Mouse (Mus musculus) embryonic fibroblast, embryonic 13.5 days (primary cell): ENCODE measurements around the gene Ap5z1.

Experiments
- CTCF ChIP-seq: IDR thresholded peaks from 2 replicates; pipeline ENCODE4 v1.5.1; 2011; ENCODE audit warnings: mild to moderate bottlenecking, control low read depth, low read length, moderate library complexity, borderline replicate concordance; ENCODE audit not compliant: insufficient read depth
- POLR2A ChIP-seq: IDR thresholded peaks from 2 replicates; pipeline ENCODE4 v1.6.1; 2011; ENCODE audit warnings: low read depth, mild to moderate bottlenecking, control low read depth, low read length, moderate library complexity

GRCm38 (mm10) chr5:142489955-142490707 is 26.4 kb downstream of the Ap5z1 start:
- TF ChIP-seq POLR2A (no peak), CTCF (no peak)
